Mouse (Mus musculus) frontal cortex, adult (tissue): ENCODE results near the gene Abhd16b.
"Not testable (repeated sequence)": the region's sequence is repeated elsewhere in the genome, so short reads cannot be mapped to it uniquely, and the experiment has no call there.

Experiments
- ATAC-seq: cut with Nextera tagmentation; 2 replicates; pipeline ENCODE4 v1.9.2; 2017; ENCODE audit warnings: mild to moderate bottlenecking, moderate library complexity, mixed read lengths; ENCODE audit not compliant: low TSS enrichment

The Abhd16b gene

DNA sequence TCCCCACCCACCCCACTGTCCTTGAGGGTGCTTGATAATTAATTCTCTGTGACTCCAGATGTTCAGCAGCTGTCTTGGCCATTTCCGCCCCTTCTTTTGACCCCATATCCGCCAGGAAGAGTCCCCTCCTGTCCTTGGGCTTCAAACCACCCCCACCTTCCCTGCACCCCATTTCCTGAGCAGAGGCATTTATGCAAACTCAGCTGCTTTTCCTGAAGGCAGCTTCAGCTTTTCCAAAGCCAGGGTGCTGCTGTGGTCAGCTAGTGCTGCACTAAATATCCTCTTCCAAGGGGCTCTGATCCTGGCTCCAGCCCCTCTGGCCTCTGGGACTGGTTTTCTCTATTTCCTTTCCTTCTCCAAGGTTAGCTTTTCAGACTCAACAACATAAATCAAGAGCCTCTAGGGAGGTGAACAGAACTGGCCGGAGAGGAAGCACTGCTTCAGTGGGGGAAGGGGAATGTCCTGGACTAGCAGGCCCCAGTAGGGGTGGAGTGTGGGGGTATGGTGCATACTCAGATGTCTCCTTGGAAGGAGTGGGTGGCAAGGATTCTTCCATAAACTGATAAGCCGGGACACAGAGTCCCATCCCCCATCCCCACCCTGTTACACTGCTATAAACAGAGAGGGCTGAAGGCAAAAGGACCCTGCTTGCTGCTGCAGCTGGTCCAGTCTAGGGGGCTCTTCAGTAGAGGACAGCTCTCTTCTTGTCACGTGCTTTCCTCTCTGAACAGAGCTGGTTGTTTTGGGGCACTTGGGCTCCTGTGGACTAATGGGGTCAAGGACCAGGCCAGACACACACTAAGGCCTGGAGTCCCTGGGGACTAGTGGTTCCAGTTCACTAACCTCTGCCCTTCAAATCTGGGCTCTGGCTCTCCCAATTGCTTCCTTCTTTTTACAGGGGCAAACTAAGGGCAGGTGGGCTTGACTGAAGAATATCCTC lies 5.4 kb upstream of the Abhd16b start:
- no peak for ATAC-seq

DNA sequence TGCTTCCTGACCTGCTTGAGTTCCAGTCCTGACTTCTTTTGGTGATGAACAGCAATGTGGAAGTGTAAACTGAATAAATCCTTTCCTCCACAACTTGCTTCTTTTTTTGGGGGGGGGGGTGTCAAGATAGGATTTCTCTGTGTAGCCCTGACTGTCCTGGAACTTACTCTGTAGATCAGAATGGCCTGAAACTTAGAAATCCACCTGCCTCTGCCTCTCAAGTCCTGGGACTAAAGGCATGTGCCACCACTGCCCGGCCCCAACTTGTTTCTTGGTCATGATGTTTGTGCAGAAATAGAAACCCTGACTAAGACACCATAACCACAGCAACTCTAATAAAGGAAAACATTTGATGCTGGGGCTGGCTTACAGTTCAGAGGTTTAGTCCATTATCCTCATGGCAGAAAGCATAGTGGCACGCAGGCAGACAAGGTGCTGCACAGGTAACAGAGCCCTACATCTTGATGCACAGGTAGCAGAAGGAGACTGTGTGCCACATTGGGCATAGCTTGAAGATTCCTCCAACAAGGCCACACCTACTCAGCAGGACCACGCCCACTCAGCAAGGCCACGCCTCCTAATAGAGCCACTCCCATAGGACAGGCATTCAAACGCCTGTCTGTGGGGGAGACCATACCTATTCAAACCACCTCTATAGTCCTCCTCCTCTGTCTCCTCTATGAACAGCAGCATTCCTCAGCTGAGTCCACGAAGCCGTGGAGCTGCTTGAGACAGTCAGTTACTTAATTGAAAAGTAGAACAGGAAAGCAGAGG lies 1.4 kb upstream of the Abhd16b start:
- no peak for ATAC-seq

DNA sequence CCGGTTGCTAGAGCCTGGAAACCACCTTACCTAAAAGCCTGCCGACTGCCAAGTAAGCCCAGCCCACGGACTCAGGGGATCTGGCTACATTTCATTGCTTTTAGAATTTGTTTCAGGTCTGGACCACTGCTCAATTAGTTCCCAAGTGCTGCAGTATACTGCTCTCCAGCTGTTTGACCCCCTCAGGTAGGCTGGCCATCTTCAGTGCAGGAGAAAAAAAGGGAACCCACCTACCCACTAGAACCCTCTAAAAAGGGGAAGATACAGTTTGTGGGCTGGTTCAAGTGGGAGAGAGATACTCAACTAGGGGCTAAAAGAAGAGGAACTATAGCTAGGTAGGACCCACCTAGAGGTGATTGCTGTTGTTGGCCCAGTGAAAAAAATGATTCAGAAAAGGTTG lies 800 bp upstream of the Abhd16b start:
- no peak for ATAC-seq

DNA sequence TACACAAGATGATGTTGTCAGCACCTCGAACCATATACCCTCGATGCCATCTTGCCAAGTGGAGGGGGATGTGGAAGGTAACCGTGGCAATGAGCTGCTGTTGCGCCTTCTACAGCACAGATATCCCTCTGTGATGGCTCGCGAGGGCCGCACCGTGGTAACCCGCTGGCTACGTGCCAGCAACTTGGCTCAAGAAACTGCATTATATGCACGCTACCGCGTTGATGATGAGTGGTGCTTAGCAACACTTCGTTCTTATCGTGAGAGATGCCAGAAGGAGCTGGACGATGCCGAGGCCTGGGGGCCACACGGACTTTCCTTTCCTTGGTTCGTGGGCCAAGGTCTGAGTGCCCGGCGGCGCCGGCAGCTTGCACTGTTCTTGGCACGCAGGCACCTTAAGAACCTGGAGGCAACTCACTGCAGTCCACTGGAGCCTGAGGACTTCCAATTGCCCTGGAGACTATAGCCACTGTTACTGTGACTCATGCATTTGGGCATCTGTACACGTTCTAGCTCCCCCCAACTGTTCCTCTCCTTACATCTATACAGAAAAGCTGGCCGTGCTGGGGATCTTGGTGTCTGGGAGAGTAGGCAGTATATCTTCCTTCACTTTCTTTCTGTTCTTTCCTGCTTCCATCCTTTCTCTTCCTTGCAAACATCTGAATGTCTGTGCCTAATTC lies 1.4 kb downstream of the Abhd16b start:
- ATAC-seq, result no peak

DNA sequence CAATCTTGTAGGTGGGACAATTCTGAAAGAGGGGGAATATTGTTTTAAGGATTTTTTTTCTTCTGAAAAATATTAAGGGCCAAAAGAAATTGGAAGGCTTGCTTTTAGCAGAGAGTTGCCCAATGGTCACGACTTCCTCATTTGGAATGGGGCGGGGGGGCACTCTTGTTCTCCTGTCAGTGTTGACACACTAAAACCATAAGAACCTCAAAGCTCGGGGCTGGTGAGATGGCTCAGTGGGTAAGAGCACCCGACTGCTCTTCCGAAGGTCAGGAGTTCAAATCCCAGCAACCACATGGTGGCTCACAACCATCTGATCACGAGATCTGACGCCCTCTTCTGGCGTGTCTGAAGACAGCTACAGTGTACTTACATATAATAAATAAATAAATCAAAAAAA lies 2.8 kb downstream of the Abhd16b start:
- not testable (repeated sequence) for ATAC-seq

DNA sequence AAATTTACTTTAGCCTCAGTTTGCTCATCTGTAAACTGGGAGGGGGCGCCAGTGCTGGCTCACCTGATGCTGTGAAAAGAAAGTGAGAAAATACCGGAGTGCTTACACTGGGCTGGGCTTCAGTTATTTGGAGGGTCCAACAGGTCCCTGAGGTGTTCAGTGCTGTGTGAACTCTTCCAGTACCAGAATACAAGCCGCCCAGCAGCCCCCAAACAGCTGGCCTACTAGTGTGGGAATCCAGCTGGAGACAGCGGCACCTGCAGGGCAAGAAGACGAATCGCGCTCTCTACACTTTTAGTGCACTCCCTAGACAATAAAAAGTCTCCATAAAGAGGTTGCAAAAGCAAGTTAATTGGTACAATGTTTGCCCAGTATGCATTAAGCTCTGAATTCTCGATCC lies 3.3 kb downstream of the Abhd16b start:
- peak; percentile 53; the same call in 1 of the 2 replicates for ATAC-seq

DNA sequence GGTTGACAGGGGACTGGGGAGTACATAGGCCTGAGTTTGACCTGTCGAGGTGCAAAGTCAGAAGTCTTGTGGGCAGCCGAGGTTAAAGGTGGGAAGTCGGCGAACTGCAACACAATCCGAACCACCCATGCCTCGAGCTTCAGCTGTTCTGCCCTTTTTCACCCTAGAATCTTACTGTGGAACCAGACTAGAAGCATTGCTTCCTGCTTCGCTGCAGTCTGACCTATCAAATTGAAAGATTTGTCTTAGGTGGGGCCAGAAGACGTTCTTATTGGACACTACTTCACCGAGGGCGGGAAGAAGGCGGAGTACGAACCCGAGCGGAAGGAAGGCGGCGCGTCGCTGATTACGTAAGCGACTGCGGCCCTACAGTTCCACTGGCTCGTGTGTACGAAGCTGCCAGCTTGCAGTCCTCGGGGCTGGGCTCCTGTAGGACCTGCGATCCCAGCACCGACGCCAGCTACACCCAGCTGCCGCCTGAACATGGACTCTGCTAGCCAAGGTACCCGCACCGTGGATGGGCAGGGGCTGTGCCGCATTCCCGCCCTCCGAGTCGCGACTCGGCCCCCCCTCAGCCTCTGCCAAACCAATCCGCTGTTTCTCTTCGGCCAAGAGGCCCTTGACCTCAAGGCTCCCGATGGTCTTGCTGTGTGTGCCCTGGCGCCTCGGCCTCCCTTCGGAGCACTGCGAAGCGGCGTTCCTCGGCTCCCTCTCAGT lies 4.0 kb downstream of the Abhd16b start, which contains the start of gene Tpd52l2:
TSS of gene Tpd52l2 (plus strand) at position 312 of the 717 bp plus-strand sequence.
- peak; percentile 96 for ATAC-seq

DNA sequence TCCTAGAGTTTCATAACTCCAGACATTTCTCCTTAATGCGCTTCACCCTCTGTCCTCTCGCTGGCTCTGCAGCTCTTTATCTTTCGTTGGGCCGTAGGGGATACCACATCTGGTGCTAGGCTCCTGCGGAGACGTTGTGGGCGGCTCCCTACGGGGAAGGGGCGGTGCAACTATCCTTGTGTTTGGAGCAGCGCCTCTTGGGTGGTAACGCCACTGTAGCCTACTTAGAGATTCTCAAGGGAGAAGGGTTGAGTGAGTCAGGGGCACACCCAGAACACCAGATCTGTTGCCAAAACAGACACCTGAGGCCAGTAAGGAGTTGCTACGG lies 4.5 kb downstream of the Abhd16b start:
- ATAC-seq, result peak; percentile 62

DNA sequence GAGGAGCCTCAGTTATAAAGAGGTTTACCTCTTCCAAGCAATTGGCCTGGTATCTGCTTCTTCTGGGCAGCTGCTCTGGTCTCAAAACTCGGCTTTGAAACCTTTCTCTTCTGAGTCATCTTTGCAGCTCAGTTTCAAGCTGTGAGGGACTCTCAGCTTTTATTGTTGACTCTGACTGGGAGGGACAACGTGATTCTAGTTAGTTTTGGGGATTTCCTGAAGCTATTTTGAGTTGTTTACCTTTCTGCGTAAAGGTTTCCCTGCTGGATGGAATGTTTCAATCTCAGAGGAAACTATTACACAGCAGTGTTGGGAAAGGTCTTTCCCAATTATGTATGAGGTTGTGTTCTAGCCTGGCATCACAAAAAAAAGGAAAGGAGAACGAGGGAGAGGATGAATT lies 5.6 kb downstream of the Abhd16b start:
- no peak for ATAC-seq

DNA sequence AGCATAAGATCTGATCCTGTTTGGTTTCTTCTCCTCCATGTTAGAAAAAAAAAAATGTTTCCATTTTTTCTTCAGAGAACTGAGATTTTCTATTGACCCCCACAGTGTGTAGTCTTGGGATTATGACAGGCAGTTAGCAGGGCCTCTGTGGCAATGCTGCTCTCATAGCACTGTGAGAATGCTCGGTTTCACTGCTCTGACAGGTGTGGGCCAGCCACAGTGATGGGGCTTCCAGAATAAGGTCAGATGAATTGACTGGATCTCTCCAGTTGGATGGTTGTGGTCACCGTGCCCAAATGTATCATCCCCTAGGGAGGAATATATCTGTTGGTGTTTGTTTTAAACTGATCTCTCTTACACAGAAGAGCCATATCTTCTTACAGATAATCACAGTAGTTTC lies 16.2 kb downstream of the Abhd16b start:
- ATAC-seq, result no peak

DNA sequence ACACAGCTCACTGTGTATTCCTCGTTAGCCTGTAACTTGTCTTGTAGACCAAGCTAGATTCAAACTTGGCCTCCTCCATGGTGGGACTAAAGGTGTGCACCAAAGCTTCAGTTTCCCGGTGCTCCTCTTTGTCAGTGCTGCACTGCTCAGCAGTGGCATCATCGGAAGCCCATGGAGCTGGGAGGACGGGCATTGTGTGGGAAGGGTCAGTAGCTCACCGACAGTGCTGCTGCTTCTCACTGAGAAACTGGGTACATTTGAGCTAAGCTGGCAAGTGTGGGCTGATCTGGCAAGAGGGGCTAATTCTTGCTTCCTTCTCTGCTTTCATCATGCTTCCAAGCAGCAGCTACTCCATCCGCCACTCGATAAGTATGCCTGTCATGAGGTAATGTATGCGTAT lies 18.2 kb downstream of the Abhd16b start:
- no peak for ATAC-seq

DNA sequence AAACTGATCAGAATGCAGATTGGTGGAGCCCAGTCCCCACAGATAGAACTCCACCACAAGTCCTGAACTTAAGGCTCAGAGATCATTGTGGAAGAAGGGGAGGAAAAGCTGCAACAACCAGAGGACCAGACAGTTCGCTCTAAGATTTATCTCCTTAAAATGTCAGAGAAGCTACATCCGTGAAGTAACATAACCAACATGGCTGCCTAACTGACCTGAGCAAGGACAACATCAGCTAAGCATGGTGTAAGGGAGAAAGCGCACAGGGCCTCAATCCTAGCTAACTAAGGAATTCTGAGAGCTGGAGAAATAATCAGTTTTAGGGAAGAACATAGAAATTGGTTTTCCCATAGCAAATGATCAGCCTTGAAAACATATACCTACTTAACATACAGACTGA lies 26.2 kb downstream of the Abhd16b start:
- no peak for ATAC-seq

DNA sequence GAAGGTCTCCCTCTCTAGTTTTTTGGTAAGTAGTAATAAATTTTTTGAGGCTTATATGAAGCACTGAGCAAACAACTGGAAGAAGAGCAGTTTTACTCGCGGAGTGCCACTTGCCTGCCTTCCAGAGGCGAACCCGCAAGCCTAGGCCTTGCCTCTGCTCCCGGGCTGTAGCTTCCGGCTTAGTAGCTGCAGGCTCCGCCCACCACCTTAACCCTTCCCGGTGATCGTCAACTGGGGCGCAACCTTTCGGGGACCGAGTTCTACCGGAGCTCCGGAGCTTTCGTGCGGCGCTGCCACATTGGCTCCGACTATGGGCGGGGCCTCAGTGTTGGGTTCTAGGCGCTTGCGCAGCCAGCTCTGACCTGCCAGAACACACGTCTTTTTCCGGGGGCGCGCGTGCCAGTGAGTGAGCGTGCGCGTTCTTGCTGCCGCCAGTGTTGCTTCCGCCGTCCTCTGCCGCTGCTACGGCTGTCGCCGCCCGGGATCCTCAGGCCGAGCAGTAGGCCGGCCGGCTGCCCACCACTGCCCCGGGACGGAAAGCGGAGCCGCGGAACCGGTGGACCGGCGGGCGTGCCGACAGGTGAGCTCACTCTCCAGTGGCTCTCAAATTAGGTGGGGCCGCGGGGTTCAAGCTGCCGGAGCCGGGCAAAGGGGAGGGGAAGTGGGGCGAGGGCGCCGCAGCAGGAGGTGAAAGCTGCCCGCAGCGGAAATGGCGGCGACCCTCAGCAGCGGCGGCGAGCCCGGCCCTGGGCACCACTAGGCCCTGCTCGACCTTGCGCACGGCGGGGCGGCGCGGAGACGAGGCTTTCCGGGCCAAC lies 27.3 kb downstream of the Abhd16b start, which contains the start of gene Dnajc5:
TSS of gene Dnajc5 (plus strand) at position 368 of the 818 bp plus-strand sequence.
- ATAC-seq, result peak; percentile 96

DNA sequence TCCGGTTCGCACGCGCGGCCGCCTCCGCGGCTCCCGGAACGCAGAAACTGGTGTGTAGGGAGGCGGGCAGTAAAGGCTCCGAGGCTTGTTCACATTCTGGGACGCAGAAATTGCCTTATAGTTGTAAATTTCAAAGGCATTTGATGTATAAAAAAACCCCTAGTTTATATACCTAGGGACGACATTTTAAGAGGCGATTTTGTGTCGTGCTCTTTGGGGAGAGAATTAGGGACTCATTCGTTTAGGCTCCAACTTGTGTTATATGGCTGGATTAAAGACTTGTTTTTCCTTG lies 27.9 kb downstream of the Abhd16b start:
- ATAC-seq, result no peak

DNA sequence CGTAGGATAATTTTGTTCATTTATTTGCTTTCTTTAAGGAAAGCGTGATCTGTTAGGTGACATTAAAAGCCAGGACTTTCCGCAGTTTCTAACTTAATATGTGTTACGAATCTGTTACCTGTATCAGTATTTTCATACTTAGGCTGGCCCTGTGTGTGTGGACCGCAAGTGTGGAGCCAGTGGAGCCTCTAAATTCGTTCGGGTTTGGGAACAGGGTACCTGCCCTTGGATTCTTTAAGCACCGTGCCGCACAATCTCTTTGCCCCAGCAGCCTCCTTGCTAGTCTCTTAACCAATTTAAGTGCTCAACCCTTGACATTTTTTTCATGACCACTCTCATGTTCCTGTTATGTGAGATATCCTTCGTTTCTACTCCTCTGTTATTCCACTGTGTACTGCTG lies 28.5 kb downstream of the Abhd16b start:
- no peak for ATAC-seq

DNA sequence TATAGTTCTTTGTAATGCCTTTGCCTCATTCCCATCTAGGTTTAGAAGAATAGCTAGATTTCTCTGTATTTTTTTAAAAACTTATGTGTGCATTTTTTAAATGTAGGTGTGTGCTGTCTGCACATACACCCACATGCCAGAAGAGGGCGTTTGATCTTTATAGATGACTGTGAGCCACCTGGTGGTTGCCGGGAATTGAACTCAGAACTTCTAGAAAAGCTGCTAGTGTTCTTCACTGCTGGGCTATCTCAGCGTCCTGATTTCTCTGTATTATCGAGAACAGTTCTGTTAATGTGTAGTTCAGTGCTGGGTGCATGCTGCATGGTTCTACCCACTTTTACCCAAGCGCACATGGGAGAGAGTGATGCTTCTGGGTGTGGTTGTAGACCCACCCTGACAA lies 29.8 kb downstream of the Abhd16b start:
- ATAC-seq, result no peak

DNA sequence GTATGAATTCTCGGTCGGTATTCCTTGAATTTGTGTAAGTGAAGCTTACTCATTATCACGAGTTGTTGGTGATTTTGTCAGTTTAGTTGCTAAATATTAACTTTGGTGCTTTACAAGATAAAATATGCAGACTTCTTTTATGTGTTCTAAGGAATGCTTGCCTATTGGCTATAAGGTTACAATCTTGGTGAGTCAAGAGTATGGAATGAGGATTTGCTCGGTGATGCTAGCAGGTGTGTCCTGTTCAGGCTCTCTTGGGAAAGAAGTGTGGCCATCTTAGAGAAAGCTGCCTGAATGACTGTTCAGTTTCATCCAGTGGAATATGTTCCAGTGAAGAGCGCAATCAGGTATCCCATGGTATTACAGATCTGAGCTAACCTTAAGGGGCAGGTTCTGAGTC lies 32.5 kb downstream of the Abhd16b start:
- no peak for ATAC-seq

DNA sequence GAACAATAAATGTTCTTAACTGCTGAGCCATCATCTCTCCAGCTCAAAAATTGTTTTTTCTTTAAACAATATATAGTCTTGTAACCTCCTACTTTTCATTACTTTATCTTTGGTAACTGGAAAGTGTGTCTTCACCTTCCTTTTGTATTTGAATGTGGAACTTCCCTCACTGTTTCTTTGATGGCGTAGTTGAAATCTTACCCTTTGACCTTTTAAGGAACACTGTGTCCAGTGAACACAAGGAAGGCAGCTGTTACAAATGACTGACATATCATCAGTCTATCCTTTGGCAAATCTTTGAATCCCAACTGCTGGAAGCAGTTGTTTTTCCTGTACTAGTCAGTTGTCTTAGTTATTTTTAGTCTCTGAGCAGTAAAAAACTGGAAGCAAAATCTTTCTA lies 36.1 kb downstream of the Abhd16b start:
- no peak for ATAC-seq

DNA sequence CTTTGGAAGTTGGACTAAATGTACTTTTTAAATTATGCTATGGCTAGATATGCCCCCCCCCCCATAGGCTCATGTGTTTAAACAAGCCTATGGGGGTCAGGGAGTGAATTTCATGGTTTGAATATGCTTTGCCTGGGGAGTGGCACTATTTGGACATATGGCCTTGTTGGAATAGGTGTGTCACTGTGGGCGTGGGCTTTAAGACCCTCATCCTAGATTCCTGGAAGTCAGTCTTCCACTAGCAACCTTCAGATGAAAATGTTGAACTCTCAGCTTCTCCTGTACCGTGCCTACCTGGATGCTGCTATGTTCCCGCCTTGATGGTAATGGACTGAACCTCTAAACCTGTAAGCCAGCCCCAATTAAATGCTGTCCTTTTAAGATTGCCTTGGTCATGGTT lies 39.6 kb downstream of the Abhd16b start:
- ATAC-seq, result no peak

DNA sequence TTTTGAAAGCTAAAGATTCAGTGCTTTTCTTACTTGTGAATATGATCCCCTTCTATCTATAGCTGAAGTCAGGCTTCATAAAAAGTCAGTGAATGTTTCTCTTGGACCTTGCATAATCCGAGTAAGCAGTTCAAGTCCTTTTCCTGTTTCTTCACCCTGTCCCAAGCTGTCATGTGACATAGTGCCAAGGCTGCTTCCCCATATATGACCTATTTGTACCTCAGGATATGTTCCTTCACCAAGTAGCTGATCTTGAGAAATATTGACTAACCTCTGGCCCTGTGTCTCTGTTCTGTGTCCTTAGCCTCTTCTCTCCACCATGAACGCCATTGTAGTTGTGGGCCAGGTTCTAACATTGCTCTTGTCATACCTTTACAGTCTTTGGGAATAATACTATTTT lies 43.4 kb downstream of the Abhd16b start:
- no peak for ATAC-seq

DNA sequence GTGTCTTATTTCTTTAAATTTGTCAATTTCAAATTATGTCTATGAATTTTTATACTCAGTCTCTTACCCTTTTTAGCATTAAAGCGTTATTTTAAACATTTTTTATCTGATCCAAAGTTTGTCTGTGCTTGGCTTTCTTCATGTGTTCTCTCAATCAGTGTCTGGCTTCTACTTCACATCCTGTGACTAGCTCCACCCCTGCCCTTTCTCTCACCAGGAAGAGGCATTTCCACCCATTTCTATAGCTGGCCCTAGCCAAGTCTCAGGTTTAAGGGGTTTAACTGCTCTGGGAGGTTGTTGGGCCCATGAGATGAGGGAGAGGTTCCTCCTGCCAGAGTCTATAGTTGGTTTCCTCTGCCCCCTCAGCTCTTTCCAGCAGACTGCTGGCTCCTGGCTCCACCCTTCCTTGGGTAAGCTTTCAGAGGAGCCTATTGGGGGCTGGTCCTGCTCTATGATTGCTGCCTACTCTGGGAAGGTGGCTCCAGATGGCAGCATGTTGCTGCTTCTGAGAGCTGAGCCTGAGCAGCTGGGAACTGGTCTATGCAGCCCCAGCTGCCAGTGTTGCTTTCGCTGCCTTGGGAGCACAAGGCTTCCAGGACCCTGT lies 44.5 kb downstream of the Abhd16b start:
- peak; percentile 99 for ATAC-seq
